Mouse (Mus musculus) left cerebral cortex, adult 9 months (tissue): ENCODE measurements around the gene Bace2.

Experiments used
- DNase-seq, 2 experiments: peaks; one replicate each; pipeline ENCODE4 v3.0.0; 2022; ENCODE audit warnings: low spot score in 2 of 2

Gene Bace2

GRCm38 (mm10) chr16:97467472-97467871, 110.9 kb downstream of the Bace2 start:
- no peak for DNase-seq

GRCm38 (mm10) chr16:97467993-97468791, 111.7 kb downstream of the Bace2 start:
- DNase-seq = no peak

GRCm38 (mm10) chr16:97474671-97475070, 118.1 kb downstream of the Bace2 start:
- DNase-seq = no peak

- no peak for DNase-seq
Measured at GRCm38 (mm10) chr16:97475581-97475980, 119.0 kb downstream of the Bace2 start.

GRCm38 (mm10) chr16:97476524-97476923, 120.0 kb downstream of the Bace2 start:
- no peak for DNase-seq

GRCm38 (mm10) chr16:97478655-97479054, 122.1 kb downstream of the Bace2 start:
- no peak for DNase-seq

- no peak for DNase-seq
Measured at GRCm38 (mm10) chr16:97492369-97492768, 135.8 kb downstream of the Bace2 start.
